Mouse (Mus musculus) MEL (cell line): ENCODE results near the gene Gm20605. TPM values are rescaled to one million over a fixed set of nuclear protein-coding genes. Genes with fewer than 3 reads are reported as not detected.
A peak's percentile ranks its signal among the peaks of the same experiment; 100 is the strongest.

Experiments
- DNase-seq: peaks from one replicate; pipeline ENCODE4 v3.0.0; 2011; ENCODE audit warnings: low read depth, low spot score
- H3K27ac ChIP-seq: 2 replicates; pipeline ENCODE4 v1.5.1; 2012; ENCODE audit warnings: low read depth, mild to moderate bottlenecking, control low read depth, low read length, moderate library complexity; ENCODE audit not compliant: control insufficient read depth
- H3K27me3 ChIP-seq, 2 experiments: fragments of 150-350 bp in 1 of 2; sonication (generic) in 1 of 2; 2 replicates each; pipeline ENCODE4 v1.6.1; 2012; ENCODE audit warnings: low read length in 2 of 2, mild to moderate bottlenecking in 2 of 2, improper control_type of control experiment in 1 of 2, moderate library complexity in 1 of 2; ENCODE audit not compliant: insufficient read depth in 2 of 2, control insufficient read depth in 1 of 2
- H3K36me3 ChIP-seq, 2 experiments: 2 replicates each; pipeline ENCODE4 v1.6.1; 2012 to 2014; ENCODE audit warnings: low read length in 2 of 2, improper control_type of control experiment in 1 of 2, inconsistent platforms in 1 of 2, mild to moderate bottlenecking in 1 of 2; ENCODE audit not compliant: insufficient read depth in 2 of 2, control insufficient read depth in 1 of 2
- H3K4me1 ChIP-seq, 2 experiments: fragments of 150-350 bp in 1 of 2; sonication (generic) in 1 of 2; 2 replicates each; pipeline ENCODE4 v1.6.1; 2012; ENCODE audit warnings: low read length in 2 of 2, improper control_type of control experiment in 1 of 2, mild to moderate bottlenecking in 1 of 2; ENCODE audit not compliant: insufficient read depth in 2 of 2, control insufficient read depth in 1 of 2
- H3K4me3 ChIP-seq, 2 experiments: fragments of 150-350 bp in 1 of 2; sonication (generic) in 1 of 2; 2 replicates each; pipeline ENCODE4 v1.5.1; 2012; ENCODE audit warnings: low read depth in 2 of 2, low read length in 2 of 2, mild to moderate bottlenecking in 2 of 2, moderate library complexity in 2 of 2, control low read depth in 1 of 2, improper control_type of control experiment in 1 of 2; ENCODE audit not compliant: control insufficient read depth in 1 of 2, insufficient read depth in 1 of 2
- H3K79me2 ChIP-seq: 2 replicates; pipeline ENCODE4 v1.6.1; 2012; ENCODE audit warnings: mild to moderate bottlenecking, low read length, moderate library complexity; ENCODE audit not compliant: control insufficient read depth, poor library complexity, insufficient read depth
- H3K9ac ChIP-seq: 2 replicates; pipeline ENCODE4 v1.6.1; 2012; ENCODE audit warnings: low read depth, mild to moderate bottlenecking, control low read depth, low read length, moderate library complexity; ENCODE audit not compliant: control insufficient read depth, poor library complexity, severe bottlenecking
- H3K9me3 ChIP-seq: fragments of 150-350 bp; sonication (generic); replicated peaks from 2 replicates; pipeline ENCODE4 v1.6.1; 2012; ENCODE audit warnings: mild to moderate bottlenecking, low read length, improper control_type of control experiment, moderate library complexity; ENCODE audit not compliant: insufficient read depth
- BHLHE40 ChIP-seq: IDR thresholded peaks from 2 replicates; pipeline ENCODE4 v1.6.1; 2012; ENCODE audit warnings: low read depth, mild to moderate bottlenecking, inconsistent platforms, low read length, improper control_type of control experiment, borderline replicate concordance
- CHD1 ChIP-seq: IDR thresholded peaks from 2 replicates; pipeline ENCODE4 v1.6.1; 2012; ENCODE audit warnings: low read depth, mild to moderate bottlenecking, inconsistent platforms, low read length, improper control_type of control experiment
- CTCF ChIP-seq, 3 experiments: IDR thresholded peaks in 2 of 3; conservative IDR thresholded peaks in 1 of 3; 2 replicates each; pipeline ENCODE4 v1.5.1; 2011 to 2012; ENCODE audit warnings: low read length in 3 of 3, low read depth in 2 of 3, mild to moderate bottlenecking in 2 of 3, improper control_type of control experiment in 1 of 3, inconsistent platforms in 1 of 3, mixed read lengths in 1 of 3, moderate library complexity in 1 of 3; ENCODE audit not compliant: control insufficient read depth in 1 of 3, insufficient read depth in 1 of 3, poor library complexity in 1 of 3, severe bottlenecking in 1 of 3
- E2F4 ChIP-seq: IDR thresholded peaks from 2 replicates; pipeline ENCODE4 v1.6.1; 2011; ENCODE audit warnings: low read depth, low read length, improper control_type of control experiment, borderline replicate concordance
- EP300 ChIP-seq, 2 experiments: IDR thresholded peaks; 2 replicates each; pipeline ENCODE4 v1.6.1; 2011; ENCODE audit warnings: improper control_type of control experiment in 2 of 2, low read length in 2 of 2, low read depth in 1 of 2, mild to moderate bottlenecking in 1 of 2
- ETS1 ChIP-seq: IDR thresholded peaks from 2 replicates; pipeline ENCODE4 v1.6.1; 2012; ENCODE audit warnings: low read depth, mild to moderate bottlenecking, inconsistent platforms, low read length, improper control_type of control experiment, moderate library complexity
- GATA1 ChIP-seq: IDR thresholded peaks from 2 replicates; pipeline ENCODE4 v1.6.1; 2011; ENCODE audit warnings: low read depth, low read length, improper control_type of control experiment
- JUND ChIP-seq: IDR thresholded peaks from 2 replicates; pipeline ENCODE4 v1.6.1; 2011; ENCODE audit warnings: low read depth, mild to moderate bottlenecking, improper control_type of control experiment, low read length
- KAT2A ChIP-seq: conservative IDR thresholded peaks from 2 replicates; pipeline ENCODE4 v1.6.1; 2012; ENCODE audit warnings: low read depth, low read length, improper control_type of control experiment, inconsistent platforms
- MAFK ChIP-seq: IDR thresholded peaks from 2 replicates; pipeline ENCODE4 v1.6.1; 2011; ENCODE audit warnings: low read depth, mild to moderate bottlenecking, low read length, improper control_type of control experiment, borderline replicate concordance
- MAZ ChIP-seq: IDR thresholded peaks from 2 replicates; pipeline ENCODE4 v1.6.1; 2012; ENCODE audit warnings: low read depth, mild to moderate bottlenecking, inconsistent platforms, low read length, improper control_type of control experiment
- MEF2A ChIP-seq: IDR thresholded peaks from 2 replicates; pipeline ENCODE4 v1.6.1; 2014; ENCODE audit warnings: low read depth, mild to moderate bottlenecking, inconsistent platforms, low read length, improper control_type of control experiment; ENCODE audit not compliant: poor library complexity, insufficient replicate concordance, severe bottlenecking; ENCODE audit errors: extremely low read depth
- MXI1 ChIP-seq: IDR thresholded peaks from 2 replicates; pipeline ENCODE4 v1.6.1; 2011; ENCODE audit warnings: mild to moderate bottlenecking, low read depth, low read length, improper control_type of control experiment
- NRF1 ChIP-seq: IDR thresholded peaks from 2 replicates; pipeline ENCODE4 v1.6.1; 2014; ENCODE audit warnings: low read depth, mild to moderate bottlenecking, inconsistent platforms, low read length, improper control_type of control experiment, moderate library complexity; ENCODE audit not compliant: poor library complexity, insufficient read depth, severe bottlenecking
- POLR2AphosphoS5 ChIP-seq: IDR thresholded peaks from 2 replicates; pipeline ENCODE4 v1.6.1; 2012; ENCODE audit warnings: low read depth, borderline replicate concordance, mild to moderate bottlenecking, inconsistent platforms, low read length, moderate library complexity, mixed read lengths
- RAD21 ChIP-seq: IDR thresholded peaks from 2 replicates; pipeline ENCODE4 v1.6.1; 2011; ENCODE audit warnings: mild to moderate bottlenecking, low read depth, low read length, improper control_type of control experiment
- RCOR1 ChIP-seq: IDR thresholded peaks from 2 replicates; pipeline ENCODE4 v1.6.1; 2012; ENCODE audit warnings: low read depth, mild to moderate bottlenecking, inconsistent platforms, low read length, improper control_type of control experiment
- SIN3A ChIP-seq: IDR thresholded peaks from 2 replicates; pipeline ENCODE4 v1.6.1; 2012; ENCODE audit warnings: low read length, improper control_type of control experiment, inconsistent platforms
- TAL1 ChIP-seq: IDR thresholded peaks from 2 replicates; pipeline ENCODE4 v1.6.1; 2012; ENCODE audit warnings: mild to moderate bottlenecking, inconsistent platforms, low read length, moderate library complexity, mixed read lengths
- TBP ChIP-seq: IDR thresholded peaks from 2 replicates; pipeline ENCODE4 v1.8.0; 2011; ENCODE audit warnings: low read depth, low read length, improper control_type of control experiment
- TCF12 ChIP-seq: IDR thresholded peaks from 2 replicates; pipeline ENCODE4 v1.6.1; 2014; ENCODE audit warnings: low read depth, mild to moderate bottlenecking, inconsistent platforms, low read length, improper control_type of control experiment, moderate library complexity
- USF1 ChIP-seq: IDR thresholded peaks from 2 replicates; pipeline ENCODE4 v1.6.1; 2014; ENCODE audit warnings: low read depth, mild to moderate bottlenecking, inconsistent platforms, low read length, improper control_type of control experiment, moderate library complexity
- ZKSCAN1 ChIP-seq: IDR thresholded peaks from 2 replicates; pipeline ENCODE4 v1.6.1; 2012; ENCODE audit warnings: low read depth, mild to moderate bottlenecking, inconsistent platforms, low read length, improper control_type of control experiment, moderate library complexity
- ZMIZ1 ChIP-seq: IDR thresholded peaks from 2 replicates; pipeline ENCODE4 v1.6.1; 2012; ENCODE audit warnings: low read depth, mild to moderate bottlenecking, inconsistent platforms, low read length, improper control_type of control experiment, moderate library complexity
- polyA plus RNA-seq, 2 experiments: library from polyadenylated mRNA; stranded (reverse) in 1 of 2; unstranded in 1 of 2; fragments of >175 nt in 1 of 2; fragments of >200 nt in 1 of 2; gene quantifications; 2 replicates each; pipeline versions ENCODE4 v1.2.1 to v1.2.4; 2012; ENCODE audit warnings: low replicate concordance in 2 of 2, low read depth in 1 of 2; ENCODE audit not compliant: insufficient read length in 2 of 2, insufficient read depth in 1 of 2, missing spikeins in 1 of 2
- total RNA-seq: library from RNA; depleted of rRNA; stranded (reverse); fragments of 300-350 nt; gene quantifications from 2 replicates; pipeline ENCODE4 v1.2.3, GENCODE M21; 2012

Gm20605 gene
- total and polyA plus RNA-seq, 3 experiments = 2.5 to 12.7 TPM; not detected in 1

DNA sequence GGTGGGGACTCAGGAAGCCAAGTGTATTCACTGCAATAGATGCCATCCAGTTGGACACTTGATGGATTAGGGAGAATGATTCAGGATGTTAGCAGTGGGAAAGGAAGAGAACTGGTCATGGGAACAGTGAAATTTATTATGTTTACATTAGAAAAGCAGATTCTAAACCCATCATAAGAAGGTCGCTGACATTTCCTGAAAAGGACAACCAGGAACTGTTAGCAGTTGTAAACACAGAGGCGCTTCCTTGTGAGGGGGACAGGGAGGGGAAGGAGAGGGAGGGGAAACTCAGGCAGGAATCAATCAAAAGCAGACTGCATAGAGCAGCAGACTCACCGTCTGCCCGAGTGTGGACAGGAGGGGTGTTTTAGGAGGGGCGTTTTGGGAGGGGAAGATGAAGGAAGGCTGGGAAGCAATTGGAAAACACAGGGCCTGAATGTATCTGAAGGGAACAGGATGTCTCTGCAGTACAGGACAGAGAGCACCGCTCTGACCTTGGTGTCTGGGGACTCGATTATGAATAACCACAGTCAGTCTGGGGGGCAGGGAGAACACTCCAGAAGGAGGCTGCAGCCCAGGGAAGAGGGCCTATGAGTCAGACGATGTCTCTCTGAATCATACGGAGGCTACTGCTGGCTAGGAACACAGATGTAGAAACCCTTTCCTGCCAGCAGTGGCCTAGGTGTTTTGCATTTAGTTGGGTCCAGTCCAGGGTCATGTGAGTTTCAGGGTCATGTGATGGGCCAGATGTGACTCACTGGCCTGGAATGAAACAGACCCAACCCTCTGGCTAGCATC is 42.7 kb downstream of the Gm20605 start:
- H3K79me2 ChIP-seq = peaks cover 25% of the 10 kb centered on the region
- TF ChIP-seq USF1 = peak; percentile 78
- TF ChIP-seq EP300 (IDR thresholded peaks at IDR 0.05; ENCODE audit: low read depth in 1 of 2, low read length in 2 of 2) = no peak
- no peak for TF ChIP-seq GATA1
- peaks cover 8 to 21% of the 10 kb centered on the region in 2 experiments for H3K36me3 ChIP-seq
- H3K9ac ChIP-seq = no peak overlapping the region
- H3K9me3 ChIP-seq = no peaks in the 10 kb centered on the region
- no peak for DNase-seq
- peaks cover 10 to 31% of the 10 kb centered on the region in 2 experiments for H3K4me1 ChIP-seq
- H3K27ac ChIP-seq = peak overlapping the region; percentile 10; the same call in 1 of the 2 replicates
- no peak overlapping the region for H3K4me3 ChIP-seq
- H3K27me3 ChIP-seq = no peaks in the 10 kb centered on the region

DNA sequence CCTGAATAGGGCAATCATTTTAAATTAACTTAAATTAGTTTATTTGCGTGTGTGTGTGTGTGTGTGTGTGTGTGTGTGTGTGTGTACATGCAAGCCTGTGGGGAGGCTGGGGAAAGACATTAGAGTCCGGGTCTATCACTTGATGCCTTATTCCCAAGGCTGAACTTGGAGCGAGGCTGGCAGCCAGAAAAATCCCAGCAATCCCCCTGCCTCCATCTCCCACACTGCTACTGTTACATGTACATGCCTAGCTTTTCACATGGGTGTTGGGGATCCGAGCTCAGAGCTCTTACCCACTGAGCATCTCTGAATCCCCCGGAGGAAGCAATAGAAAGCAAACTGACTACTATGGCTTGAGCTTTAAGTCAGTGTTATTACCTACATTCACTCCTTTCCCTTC is 43.4 kb downstream of the Gm20605 start:
- Histone ChIP-seq H3K4me3 (no peak overlapping the region), H3K27ac (peak overlapping the region; percentile 54), H3K36me3 (peaks cover 3 to 21% of the 10 kb centered on the region in 2 experiments), H3K9me3 (no peaks in the 10 kb centered on the region), H3K79me2 (peaks cover 28% of the 10 kb centered on the region), H3K27me3 (no peaks in the 10 kb centered on the region), H3K9ac (no peak overlapping the region), H3K4me1 (peaks cover 10 to 31% of the 10 kb centered on the region in 2 experiments)
- no peak for DNase-seq
- no peak for TF ChIP-seq KAT2A
- TF ChIP-seq MAZ = no peak
- TF ChIP-seq TAL1 = no peak
- TF ChIP-seq MAFK = no peak
- no peak for TF ChIP-seq USF1

DNA sequence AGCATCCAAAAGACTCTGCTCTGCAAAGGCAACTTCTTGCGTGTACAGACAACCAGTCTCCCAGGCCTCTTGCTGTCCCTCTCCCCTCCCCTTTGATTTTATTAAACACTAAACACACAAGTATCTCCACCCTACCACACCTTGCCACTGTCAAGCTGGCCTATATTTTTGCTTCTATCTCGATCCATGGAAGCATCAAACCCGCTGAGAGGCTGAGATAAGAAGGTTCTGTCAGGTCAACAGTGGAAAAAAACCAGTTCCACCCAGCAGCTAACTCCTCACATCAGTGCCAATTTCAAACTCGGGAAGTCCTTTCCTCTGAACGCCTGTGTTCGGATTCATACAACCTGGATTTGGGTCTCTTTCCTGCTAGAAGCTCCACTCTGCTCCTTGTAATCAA is 44.0 kb downstream of the Gm20605 start:
- Histone ChIP-seq H3K36me3 (peaks cover 2 to 21% of the 10 kb centered on the region in 2 experiments), H3K4me3 (no peak overlapping the region; a peak in 1 of 4 replicates)
- peak; percentile 70 for DNase-seq
- no peak for TF ChIP-seq CHD1
- peak; percentile 69; the same call in 1 of the 2 replicates for TF ChIP-seq MAZ
- no peak for TF ChIP-seq POLR2AphosphoS5
- no peak for TF ChIP-seq ZKSCAN1
- TF ChIP-seq RAD21 = no peak
- no peak for TF ChIP-seq MEF2A
- no peak for TF ChIP-seq JUND
- TF ChIP-seq CTCF (IDR thresholded peaks at IDR 0.05 in 2 of 3, conservative IDR thresholded peaks at IDR 0.05 in 1 of 3; ENCODE audit: control insufficient read depth in 1 of 3, insufficient read depth in 1 of 3, low read depth in 2 of 3, low read length in 3 of 3, poor library complexity in 1 of 3, severe bottlenecking in 1 of 3) = no peak
- TF ChIP-seq BHLHE40 = no peak
- TF ChIP-seq TCF12 = peak; percentile 94
- TF ChIP-seq USF1 = no peak; the same call in 1 of the 2 replicates
- TF ChIP-seq ETS1 = peak; percentile 86
- TF ChIP-seq TAL1 = peak; percentile 68
- TF ChIP-seq TBP = no peak
- peak; percentile 70 for TF ChIP-seq MXI1
- TF ChIP-seq RCOR1 = peak; percentile 79
- TF ChIP-seq E2F4 = no peak
- peak; percentile 87 for TF ChIP-seq SIN3A
- no peak for TF ChIP-seq ZMIZ1
- TF ChIP-seq NRF1 = no peak

More for the DNA sequence above, 44.0 kb downstream of the Gm20605 start:
- Histone ChIP-seq H3K9ac (peak overlapping the region; percentile 22; the same call in 1 of the 2 replicates), H3K27ac (peak overlapping the region; percentile 54), H3K79me2 (peaks cover 32% of the 10 kb centered on the region), H3K4me1 (peaks cover 10 to 31% of the 10 kb centered on the region in 2 experiments), H3K9me3 (no peaks in the 10 kb centered on the region), H3K27me3 (no peaks in the 10 kb centered on the region)
